In genomic region chr3:63570607-63571353, GRCm38 (mm10) we compare ENCODE assay signal across 8 mouse cellular contexts.
DNase-seq lines count a peak whose midpoint lies in the region; ATAC-seq and TF ChIP-seq lines count a peak whose summit lies in the region.

No protein-coding gene starts in this region.

- no peaks in the 10 kb centered on the region for H3K27me3 ChIP-seq in forebrain, embryonic 15.5 days
- no peaks in the 10 kb centered on the region for H3K27me3 ChIP-seq in hindbrain, postnatal 0 days (ENCODE audit: insufficient read depth, low read length)

- no peaks in the 10 kb centered on the region for H3K36me3 ChIP-seq in forebrain, embryonic 15.5 days
- H3K36me3 ChIP-seq in hindbrain, postnatal 0 days (ENCODE audit: insufficient read depth, low read length), result no peaks in the 10 kb centered on the region

- H3K9me3 ChIP-seq in forebrain, embryonic 15.5 days, result no peaks in the 10 kb centered on the region
- no peaks in the 10 kb centered on the region for H3K9me3 ChIP-seq in hindbrain, postnatal 0 days (ENCODE audit: low read length)

- no peak overlapping the region for H3K4me3 ChIP-seq in forebrain, embryonic 15.5 days
- no peak overlapping the region for H3K4me3 ChIP-seq in hindbrain, postnatal 0 days (ENCODE audit: low read length)

- no peak overlapping the region for H3K9ac ChIP-seq in forebrain, embryonic 15.5 days (replicated peaks)
- H3K9ac ChIP-seq in hindbrain, postnatal 0 days (replicated peaks; ENCODE audit: low read length), result no peak overlapping the region

- H3K27ac ChIP-seq in forebrain, embryonic 15.5 days (replicated peaks), result no peak overlapping the region
- H3K27ac ChIP-seq in hindbrain, postnatal 0 days, result no peak overlapping the region

- no peaks in the 10 kb centered on the region for H3K4me1 ChIP-seq in forebrain, embryonic 15.5 days
- H3K4me1 ChIP-seq in hindbrain, postnatal 0 days (ENCODE audit: insufficient read depth, low read length), result no peaks in the 10 kb centered on the region

- ATAC-seq in forebrain, embryonic 15.5 days (replicated peaks), result peak; percentile 89
- ATAC-seq in hindbrain, postnatal 0 days, result peak; percentile 81
- peak; percentile 95 for ATAC-seq in megakaryocyte progenitor cell, adult 5-6 weeks (replicated peaks; ENCODE audit: poor library complexity)

- WGBS in forebrain, embryonic 15.5 days, result 38% methylated on average over 7 of the region's 7 CpGs
- 37% methylated on average over 7 of the region's 7 CpGs for WGBS in hindbrain, postnatal 0 days

- TF ChIP-seq CTCF in hindbrain, postnatal 0 days (IDR thresholded peaks at IDR 0.05; ENCODE audit: low read depth), result peak; percentile 92

- peak; percentile 46 for DNase-seq in Muller cell, postnatal 12 days (ENCODE audit: inconsistent ontology term)
- peak; percentile 16 for DNase-seq in c-Kit-positive CD71-positive TER-119-negative erythroid progenitor cells, embryonic 14.5 days (ENCODE audit: low read depth)
- peak; percentile 89 for DNase-seq in hindbrain, postnatal 0 days (ENCODE audit: low spot score)
- DNase-seq in left cerebral cortex, adult 11 months (ENCODE audit: low spot score), result peak; percentile 59
- DNase-seq in right cerebral cortex, postnatal 36 days (ENCODE audit: low spot score in 2 of 2), result peak; percentile 55 to 64
- DNase-seq in yolk sac, embryonic 10.5 days (ENCODE audit: low spot score), result no peak

- no peak overlapping the region for H3K4me2 ChIP-seq in forebrain, embryonic 15.5 days (replicated peaks)
- H3K4me2 ChIP-seq in hindbrain, postnatal 0 days (ENCODE audit: low read depth, low read length), result no peak overlapping the region
